Mouse (Mus musculus) kidney, adult 2 months (tissue): Measurements from ENCODE around the gene Plcg1. TPM values are rescaled to one million over a fixed set of nuclear protein-coding genes. Genes with fewer than 3 reads are reported as not detected.
A peak's percentile ranks its signal among the peaks of the same experiment; 100 is the strongest.

Experiments
- DNase-seq: peaks from one replicate; pipeline ENCODE4 v3.0.0; 2021
- H3K27ac ChIP-seq: fragments of 200-500 bp; 2 replicates; pipeline ENCODE4 v1.5.1; 2012; ENCODE audit warnings: low read depth, low read length, control low read depth, inconsistent platforms; ENCODE audit not compliant: insufficient read depth
- H3K27me3 ChIP-seq: fragments of 200-500 bp; replicated peaks from 2 replicates; pipeline ENCODE4 v1.6.1; 2012; ENCODE audit warnings: mild to moderate bottlenecking, moderate library complexity, low read length, inconsistent platforms; ENCODE audit not compliant: control insufficient read depth, insufficient read depth
- H3K36me3 ChIP-seq: fragments of 200-500 bp; 2 replicates; pipeline ENCODE4 v1.6.1; 2012; ENCODE audit warnings: mild to moderate bottlenecking, moderate library complexity, low read length, inconsistent platforms; ENCODE audit not compliant: control insufficient read depth, insufficient read depth
- H3K4me1 ChIP-seq: fragments of 200-500 bp; 2 replicates; pipeline ENCODE4 v1.6.1; 2011; ENCODE audit warnings: low read length; ENCODE audit not compliant: control insufficient read depth, insufficient read depth
- H3K4me3 ChIP-seq: fragments of 200-500 bp; 2 replicates; pipeline ENCODE4 v1.5.1; 2011; ENCODE audit warnings: mild to moderate bottlenecking, low read depth, low read length, control low read depth; ENCODE audit not compliant: insufficient read depth
- CTCF ChIP-seq: fragments of 200-500 bp; conservative IDR thresholded peaks from 2 replicates; pipeline ENCODE4 v1.5.1; 2011; ENCODE audit warnings: low read depth, mild to moderate bottlenecking, control low read depth, low read length, moderate library complexity, mixed read lengths; ENCODE audit not compliant: insufficient read depth, insufficient read length
- POLR2A ChIP-seq: fragments of 200-500 bp; IDR thresholded peaks from one replicate; pipeline ENCODE4 v1.6.1; 2011; ENCODE audit warnings: low read depth, low read length, control low read depth
- WGBS: fragments of 180-500 bp; shearing (Covaris S2); methylation state at CpG from one replicate; pipeline ENCODE4 v1.1.7; 2018; 5-methylcytosine and 5-hydroxymethylcytosine counted together
- polyA plus RNA-seq: library from polyadenylated mRNA; depleted of rRNA; stranded (reverse); fragments of >200 nt; gene quantifications from 2 replicates; pipeline ENCODE4 v1.2.3, GENCODE M21; 2012

The Plcg1 gene
- polyA plus RNA-seq, 1 experiment, result 33.1 TPM

DNA sequence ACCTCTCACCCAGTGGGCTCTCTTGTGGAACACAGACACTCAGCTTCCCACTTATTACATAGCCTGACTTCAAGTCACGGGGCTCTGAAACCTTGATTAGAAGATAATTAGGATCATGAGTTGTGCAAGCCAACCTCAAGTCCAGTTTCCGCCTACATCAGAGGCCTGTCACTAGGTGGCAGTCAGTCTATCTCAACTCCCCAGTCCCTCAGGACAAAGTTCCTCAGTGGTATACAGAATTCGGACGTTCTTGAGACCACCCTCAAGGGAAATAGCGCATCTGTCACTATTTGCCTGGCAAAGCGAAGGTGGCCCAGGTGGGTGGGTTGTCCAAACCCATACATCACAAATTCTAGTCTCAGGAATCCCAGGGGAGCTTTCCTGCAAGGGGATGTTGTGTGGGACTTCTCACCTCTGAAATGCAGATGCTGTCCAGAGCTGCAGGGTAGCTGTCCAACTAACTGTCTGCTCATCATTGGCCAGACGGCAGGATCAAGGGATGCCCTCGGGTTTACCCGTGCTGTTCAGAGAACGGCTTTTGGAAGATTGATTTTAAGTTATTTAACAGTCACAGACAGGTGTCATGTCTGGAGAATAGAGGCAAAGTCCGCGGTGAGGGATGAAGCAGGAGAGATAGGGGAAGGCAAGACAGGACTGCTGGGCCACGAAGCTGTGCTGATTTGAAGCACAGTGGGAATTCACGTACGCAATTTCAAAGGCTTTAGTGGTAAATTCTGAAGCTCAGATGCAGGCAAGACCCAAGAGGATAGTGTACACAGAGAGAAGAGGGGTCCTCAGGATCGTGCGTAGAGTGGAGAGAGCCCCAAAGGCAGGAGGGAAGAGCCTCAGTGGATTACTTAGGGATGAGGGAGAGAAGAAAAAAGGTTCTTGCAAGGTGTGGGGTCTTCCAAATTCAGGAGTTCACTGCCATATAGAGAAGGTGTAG lies 976 bp upstream of the Plcg1 start:
- Histone ChIP-seq H3K27me3 (no peaks in the 10 kb centered on the region), H3K27ac (no peak overlapping the region), H3K4me1 (peaks cover 7% of the 10 kb centered on the region; the same call in 1 of the 2 replicates), H3K36me3 (no peaks in the 10 kb centered on the region), H3K4me3 (peak overlapping the region; percentile 98; the same call in 1 of the 2 replicates)
- 27% methylated on average over 17 of the region's 17 CpGs for WGBS
- TF ChIP-seq POLR2A (no peak), CTCF (peak; percentile 70)
- DNase-seq, result peak; percentile 66

- peak overlapping the region; percentile 98 for H3K4me3 ChIP-seq
- no peaks in the 10 kb centered on the region for H3K27me3 ChIP-seq
- no peak for DNase-seq
- no peak for TF ChIP-seq CTCF
- no peak for TF ChIP-seq POLR2A
- H3K27ac ChIP-seq, result peak overlapping the region; percentile 10; the same call in 1 of the 2 replicates
- H3K4me1 ChIP-seq, result peaks cover 8% of the 10 kb centered on the region; the same call in 1 of the 2 replicates
- no peaks in the 10 kb centered on the region for H3K36me3 ChIP-seq
- WGBS, result 6% methylated on average over 19 of the region's 19 CpGs
These were observed 343 bp upstream of the Plcg1 start for GRCm38 (mm10) chr2:160730797-160731116.

DNA sequence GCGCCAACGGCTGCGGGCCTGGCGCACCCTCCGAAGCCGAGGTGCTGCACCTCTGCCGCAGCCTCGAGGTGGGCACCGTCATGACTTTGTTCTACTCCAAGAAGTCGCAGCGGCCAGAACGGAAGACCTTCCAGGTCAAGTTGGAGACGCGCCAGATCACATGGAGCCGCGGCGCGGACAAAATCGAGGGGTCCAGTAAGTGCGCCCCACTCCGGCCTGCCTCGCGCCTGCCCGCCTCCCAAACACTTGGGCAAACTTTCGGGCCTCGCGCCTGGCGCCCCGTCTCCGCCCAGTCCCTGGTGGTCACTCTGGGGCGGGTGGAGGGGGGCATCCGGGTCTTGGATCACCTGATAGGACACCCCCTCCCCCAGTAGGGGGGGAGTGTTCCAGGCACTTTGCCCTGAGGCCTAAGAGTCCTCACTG lies 750 bp downstream of the Plcg1 start:
- Histone ChIP-seq H3K36me3 (no peaks in the 10 kb centered on the region), H3K27ac (peak overlapping the region; percentile 78), H3K4me1 (peaks cover 12% of the 10 kb centered on the region), H3K4me3 (peak overlapping the region; percentile 98), H3K27me3 (no peaks in the 10 kb centered on the region)
- TF ChIP-seq POLR2A, result no peak
- TF ChIP-seq CTCF, result no peak
- DNase-seq, result peak; percentile 75
- under 1% methylated on average over 32 of the region's 32 CpGs for WGBS

- peak overlapping the region; percentile 98 for H3K4me3 ChIP-seq
- H3K27ac ChIP-seq, result peak overlapping the region; percentile 78; the same call in 1 of the 2 replicates
- H3K36me3 ChIP-seq, result no peaks in the 10 kb centered on the region
- no peak for TF ChIP-seq POLR2A
- no peak for DNase-seq
- WGBS, result 24% methylated on average over 9 of the region's 9 CpGs
- H3K4me1 ChIP-seq, result peaks cover 12% of the 10 kb centered on the region
- H3K27me3 ChIP-seq, result no peaks in the 10 kb centered on the region
These were observed 1.4 kb downstream of the Plcg1 start for GRCm38 (mm10) chr2:160732420-160732995.

DNA sequence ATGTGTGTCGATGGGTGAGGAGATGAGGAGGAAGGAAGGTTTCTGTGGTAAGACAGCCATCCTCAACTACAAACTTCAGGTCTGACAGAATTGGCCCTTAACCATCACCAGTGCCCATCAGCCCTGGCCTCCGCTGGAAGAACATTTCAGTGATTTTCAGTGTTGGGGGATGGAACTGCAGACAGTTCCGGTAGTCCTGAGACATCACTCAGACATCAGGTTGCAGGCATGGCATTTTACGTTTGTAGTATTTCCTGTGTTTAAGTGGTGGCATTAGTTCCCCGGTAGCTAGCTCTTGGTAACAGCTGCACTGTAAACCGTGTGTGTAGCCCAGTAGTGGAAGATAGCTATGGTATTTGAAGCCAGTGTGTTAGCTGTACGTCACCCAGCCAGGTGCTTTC lies 2.0 kb downstream of the Plcg1 start:
- 33% methylated on average over 7 of the region's 7 CpGs for WGBS
- Histone ChIP-seq H3K27ac (no peak overlapping the region), H3K27me3 (no peaks in the 10 kb centered on the region), H3K4me1 (peaks cover 15% of the 10 kb centered on the region), H3K4me3 (peak overlapping the region; percentile 98), H3K36me3 (no peaks in the 10 kb centered on the region)
- DNase-seq, result no peak
- TF ChIP-seq CTCF (no peak), POLR2A (no peak)

DNA sequence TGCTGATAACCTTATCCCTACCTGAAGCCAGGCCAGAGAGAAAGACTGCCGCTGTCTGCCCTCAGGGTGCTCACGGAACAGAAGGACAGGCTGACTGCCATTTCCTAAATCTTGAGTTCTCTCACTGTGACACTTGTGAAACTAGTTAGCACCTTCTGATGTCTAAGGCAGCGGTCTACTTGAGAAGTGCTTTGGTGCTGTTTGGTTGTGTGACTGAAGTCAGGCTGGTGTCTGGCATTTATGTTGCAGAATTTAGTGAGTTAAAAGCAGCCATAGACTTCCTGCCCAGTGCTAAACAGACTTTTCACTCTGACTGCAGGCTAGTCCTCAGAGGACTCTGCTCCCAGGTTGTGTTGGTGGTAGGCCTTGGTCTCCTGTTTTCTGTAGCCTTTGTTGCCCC lies 3.2 kb downstream of the Plcg1 start:
- Histone ChIP-seq H3K4me1 (peaks cover 16% of the 10 kb centered on the region), H3K27me3 (no peaks in the 10 kb centered on the region), H3K4me3 (no peak overlapping the region), H3K27ac (no peak overlapping the region), H3K36me3 (no peaks in the 10 kb centered on the region)
- 87% methylated on average over 3 of the region's 3 CpGs for WGBS
- TF ChIP-seq CTCF, result no peak
- TF ChIP-seq POLR2A, result no peak
- no peak for DNase-seq

DNA sequence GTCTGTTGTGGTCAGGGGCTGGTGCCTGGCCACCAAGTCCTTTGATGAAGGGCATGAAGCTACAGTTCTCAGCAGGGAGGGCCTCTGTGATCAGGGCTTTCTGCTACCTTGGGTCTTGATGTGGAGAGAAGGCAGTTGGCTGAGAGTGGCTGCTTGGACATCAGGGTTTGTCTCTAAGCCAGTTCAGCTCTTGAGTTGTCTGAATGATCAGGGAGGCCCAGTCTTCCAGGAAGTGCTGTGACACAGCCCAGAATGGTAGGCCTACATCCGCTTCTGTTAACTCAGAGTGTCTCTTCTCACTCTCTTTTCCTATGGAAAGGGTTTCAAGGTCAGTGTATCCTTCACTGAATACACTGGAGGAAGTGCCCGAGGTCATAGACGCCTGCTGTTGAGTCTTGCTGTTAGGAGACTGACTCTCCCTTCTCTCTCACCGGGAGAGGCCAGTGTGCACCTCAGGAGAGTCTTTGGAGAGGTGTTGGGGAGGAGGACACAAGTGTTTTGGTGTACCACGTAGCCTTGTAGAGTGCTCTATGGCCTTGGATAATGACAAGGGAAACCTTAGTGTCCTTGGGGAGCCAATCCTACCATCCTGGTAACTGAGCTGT lies 4.7 kb downstream of the Plcg1 start:
- TF ChIP-seq CTCF (no peak), POLR2A (no peak)
- H3K4me3 ChIP-seq, result no peak overlapping the region
- H3K27me3 ChIP-seq, result no peaks in the 10 kb centered on the region
- WGBS, result 61% methylated on average over 5 of the region's 5 CpGs
- no peaks in the 10 kb centered on the region for H3K36me3 ChIP-seq
- peaks cover 28% of the 10 kb centered on the region for H3K4me1 ChIP-seq
- no peak for DNase-seq
- H3K27ac ChIP-seq, result peak overlapping the region; percentile 4
